Mouse (Mus musculus) midbrain, postnatal 0 days (tissue): ENCODE data around the gene Ntpcr. TPM values are rescaled to one million over a fixed set of nuclear protein-coding genes. Genes with fewer than 3 reads are reported as not detected.
A peak's percentile ranks its signal among the peaks of the same experiment; 100 is the strongest.

ENCODE experiments used
- ATAC-seq: fragments of 200-750 bp; cut with Nextera tagmentation; 2 replicates; pipeline ENCODE4 v1.8.0; 2017; ENCODE audit warnings: moderate number of reproducible peaks, mild to moderate bottlenecking, moderate TSS enrichment, moderate library complexity; ENCODE audit not compliant: low FRiP score
- DNase-seq: peaks from one replicate; pipeline ENCODE4 v3.0.0-alpha.2; 2015; ENCODE audit warnings: low spot score
- H3K27ac ChIP-seq: fragments of 300-500 bp; sonication (generic); 2 replicates; pipeline ENCODE4 v1.5.1; 2014; ENCODE audit warnings: low read depth, mild to moderate bottlenecking, low read length, mixed read lengths
- H3K27me3 ChIP-seq: fragments of 300-500 bp; sonication (generic); 2 replicates; pipeline ENCODE4 v1.6.1; 2014; ENCODE audit warnings: low read length, control low read depth, mixed read lengths; ENCODE audit not compliant: insufficient read depth
- H3K36me3 ChIP-seq: fragments of 300-500 bp; sonication (generic); 2 replicates; pipeline ENCODE4 v1.6.1; 2014; ENCODE audit warnings: low read length, control low read depth, mixed read lengths; ENCODE audit not compliant: insufficient read depth
- H3K4me1 ChIP-seq: fragments of 300-500 bp; sonication (generic); 2 replicates; pipeline ENCODE4 v1.6.1; 2014; ENCODE audit warnings: mild to moderate bottlenecking, control low read depth, antibody characterized with exemption, low read length, mixed read lengths; ENCODE audit not compliant: insufficient read depth
- H3K4me2 ChIP-seq: fragments of 300-500 bp; sonication (generic); 2 replicates; pipeline ENCODE4 v1.6.1; 2014; ENCODE audit warnings: low read depth, mild to moderate bottlenecking, low read length, mixed read lengths; ENCODE audit not compliant: poor library complexity, severe bottlenecking
- H3K4me3 ChIP-seq: fragments of 300-500 bp; sonication (generic); 2 replicates; pipeline ENCODE4 v1.5.1; 2014; ENCODE audit warnings: low read depth, mild to moderate bottlenecking, low read length, moderate library complexity
- H3K9ac ChIP-seq: fragments of 300-500 bp; sonication (generic); replicated peaks from 2 replicates; pipeline ENCODE4 v1.6.1; 2014; ENCODE audit warnings: mild to moderate bottlenecking, low read length, moderate library complexity, mixed read lengths; ENCODE audit not compliant: poor library complexity, severe bottlenecking
- H3K9me3 ChIP-seq: fragments of 300-500 bp; sonication (generic); 2 replicates; pipeline ENCODE4 v1.6.1; 2016; ENCODE audit warnings: low read length, control low read depth
- CTCF ChIP-seq: IDR thresholded peaks from 2 replicates; pipeline ENCODE4 v1.5.1; 2016; ENCODE audit warnings: antibody characterized with exemption, mild to moderate bottlenecking
- WGBS: fragments of 180-500 bp; shearing (Covaris S2); extraction: QIAGEN DNeasy Blood & Tissue Kit; methylation state at CpG from one replicate; pipeline ENCODE4 v1.1.7; 2014; 5-methylcytosine and 5-hydroxymethylcytosine counted together
- polyA plus RNA-seq: library from polyadenylated mRNA; unstranded; fragments of >200 nt; fragmentation: Nextera tagmentation; extraction: Ambion mirVana; gene quantifications from 2 replicates; pipeline ENCODE4 v1.2.1, GENCODE M21; 2015
- total RNA-seq: library from RNA; depleted of rRNA; stranded (reverse); fragments of >200 nt; gene quantifications from 2 replicates; pipeline ENCODE4 v1.2.3, GENCODE M21; 2014

The Ntpcr gene
- total and polyA plus RNA-seq, 2 experiments from 2014 or later = 24.1 to 32.2 TPM

GRCm38 (mm10) chr8:125726986-125727385 is 2.8 kb upstream of the Ntpcr start:
- DNase-seq (no peak), ATAC-seq (no peak)
- H3K36me3 ChIP-seq = no peaks in the 10 kb centered on the region
- H3K9ac ChIP-seq = no peak overlapping the region
- no peak for TF ChIP-seq CTCF
- H3K27ac ChIP-seq = no peak overlapping the region
- H3K4me1 ChIP-seq = no peaks in the 10 kb centered on the region
- H3K4me2 ChIP-seq = no peak overlapping the region
- H3K9me3 ChIP-seq = no peaks in the 10 kb centered on the region
- WGBS = 84% methylated on average over 5 of the region's 5 CpGs
- H3K4me3 ChIP-seq = no peak overlapping the region
- H3K27me3 ChIP-seq = no peaks in the 10 kb centered on the region

DNA sequence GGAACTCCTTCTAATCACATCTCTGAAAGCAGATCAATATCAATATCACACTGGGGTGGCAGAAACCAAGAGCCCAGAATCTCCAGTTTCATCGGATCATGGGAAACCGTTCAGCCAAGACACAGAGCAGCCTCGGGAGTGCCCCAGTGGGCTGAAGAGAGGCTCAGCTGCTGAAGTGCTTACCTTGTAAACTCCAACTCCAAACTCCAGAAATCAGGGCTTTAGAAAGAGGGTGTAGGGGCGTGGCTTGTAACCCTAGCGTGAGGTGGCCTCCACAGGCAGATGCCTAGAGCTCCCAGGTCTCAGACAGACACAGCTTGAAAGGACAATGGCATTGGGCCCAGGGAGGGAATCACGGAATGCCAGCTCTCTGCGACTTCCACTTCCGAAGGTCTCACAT is 2.0 kb upstream of the Ntpcr start:
- Histone ChIP-seq H3K9ac (no peak overlapping the region), H3K4me1 (no peaks in the 10 kb centered on the region), H3K4me3 (no peak overlapping the region), H3K27me3 (no peaks in the 10 kb centered on the region), H3K9me3 (no peaks in the 10 kb centered on the region), H3K27ac (no peak overlapping the region), H3K4me2 (no peak overlapping the region), H3K36me3 (no peaks in the 10 kb centered on the region)
- no peak for DNase-seq
- no peak for ATAC-seq
- TF ChIP-seq CTCF = no peak
- 61% methylated on average over 8 of the region's 8 CpGs for WGBS

DNA sequence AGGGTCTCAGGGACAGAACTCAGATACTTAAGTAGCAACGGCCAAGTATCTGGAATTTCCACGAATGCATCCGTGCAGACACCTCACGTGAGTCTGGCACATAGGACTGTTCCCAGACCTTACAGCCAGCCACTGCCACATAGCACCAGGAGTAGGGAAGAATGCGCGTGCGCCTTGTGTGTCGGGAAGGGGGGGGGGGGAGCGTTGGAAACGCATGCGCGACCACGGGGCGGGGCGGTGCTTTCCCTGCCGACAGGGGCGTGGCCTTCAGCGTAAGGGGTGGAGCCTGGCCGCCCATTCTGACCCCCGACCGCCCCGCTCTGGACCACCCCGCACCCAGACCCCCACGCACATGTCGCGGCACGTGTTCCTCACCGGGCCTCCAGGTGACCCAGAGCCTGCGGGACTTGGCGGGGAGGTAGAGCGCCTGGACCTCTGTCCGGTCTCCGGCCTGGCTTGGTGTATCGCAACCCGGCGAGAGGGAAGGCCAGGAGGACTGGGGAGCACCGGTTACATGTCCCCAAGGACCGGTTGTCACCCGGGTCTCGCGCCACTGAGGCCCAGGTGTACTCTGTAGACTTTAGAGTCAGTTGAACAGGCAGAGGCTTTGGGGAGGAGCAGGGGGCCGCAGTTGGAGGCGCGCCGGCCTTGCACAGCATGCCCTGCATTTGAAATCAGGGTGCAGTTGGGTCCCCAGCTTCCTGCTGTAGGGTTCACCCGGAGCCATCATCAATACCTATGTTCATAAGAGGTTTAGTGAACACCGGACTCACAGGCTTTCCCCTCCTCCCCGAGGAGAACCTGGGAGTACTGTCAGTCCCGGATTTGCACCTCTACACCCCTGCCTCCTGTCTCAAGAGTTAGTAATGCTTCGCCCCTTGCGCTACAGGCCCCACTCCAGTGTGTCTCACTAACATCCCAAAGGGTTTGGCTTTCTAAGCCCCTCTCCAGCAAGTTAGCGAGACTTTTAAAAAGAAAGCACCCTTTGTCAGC is 4.5 kb downstream of the Ntpcr start:
- no peak for TF ChIP-seq CTCF
- DNase-seq (peak; percentile 95), ATAC-seq (peak; percentile 91)
- no peaks in the 10 kb centered on the region for H3K27me3 ChIP-seq
- peak overlapping the region; percentile 64 for H3K4me3 ChIP-seq
- WGBS = 6% methylated on average over 50 of the region's 52 CpGs
- H3K4me2 ChIP-seq = peak overlapping the region; percentile 85
- H3K27ac ChIP-seq = no peak overlapping the region
- H3K9me3 ChIP-seq = no peaks in the 10 kb centered on the region
- peak overlapping the region; percentile 83 for H3K9ac ChIP-seq
- peaks cover 5% of the 10 kb centered on the region; the same call in 1 of the 2 replicates for H3K4me1 ChIP-seq
- H3K36me3 ChIP-seq = no peaks in the 10 kb centered on the region

GRCm38 (mm10) chr8:125738956-125739355 is 9.2 kb downstream of the Ntpcr start:
- Histone ChIP-seq H3K9me3 (no peaks in the 10 kb centered on the region), H3K27me3 (no peaks in the 10 kb centered on the region), H3K4me3 (no peak overlapping the region), H3K36me3 (no peaks in the 10 kb centered on the region), H3K27ac (no peak overlapping the region), H3K4me1 (peaks cover 5% of the 10 kb centered on the region; the same call in 1 of the 2 replicates), H3K9ac (no peak overlapping the region), H3K4me2 (no peak overlapping the region)
- WGBS = 76% methylated on average over 4 of the region's 4 CpGs
- no peak for TF ChIP-seq CTCF
- no peak for ATAC-seq
- no peak for DNase-seq

- H3K27me3 ChIP-seq = no peaks in the 10 kb centered on the region
- ATAC-seq (no peak), DNase-seq (no peak)
- H3K4me2 ChIP-seq = no peak overlapping the region
- H3K4me3 ChIP-seq = no peak overlapping the region
- H3K9me3 ChIP-seq = no peaks in the 10 kb centered on the region
- H3K4me1 ChIP-seq = no peaks in the 10 kb centered on the region
- H3K9ac ChIP-seq = no peak overlapping the region
- TF ChIP-seq CTCF = no peak
- no peak overlapping the region for H3K27ac ChIP-seq
- 63% methylated on average over 10 of the region's 10 CpGs for WGBS
- no peaks in the 10 kb centered on the region for H3K36me3 ChIP-seq
Observed at GRCm38 (mm10) chr8:125740655-125741054, 10.9 kb downstream of the Ntpcr start.

DNA sequence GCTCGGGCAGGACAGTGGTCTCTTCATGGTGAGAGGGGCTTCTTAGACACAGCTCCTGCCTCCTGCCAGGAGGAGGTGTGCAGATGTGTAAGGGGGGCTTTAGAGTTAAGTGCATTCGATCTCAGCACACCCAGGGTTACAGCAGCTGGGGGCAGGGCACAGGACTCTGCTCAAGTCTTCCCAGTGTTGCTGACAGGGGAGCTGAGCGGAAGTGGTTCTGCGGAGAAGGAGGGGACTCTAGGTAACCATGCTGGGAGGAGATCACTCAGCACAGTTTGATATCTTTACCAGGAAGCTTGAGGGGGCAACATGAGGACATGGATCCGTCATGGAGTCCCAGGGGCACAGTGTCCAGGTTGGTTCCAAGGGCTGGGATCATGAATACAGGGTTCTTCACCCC is 11.6 kb downstream of the Ntpcr start:
- Histone ChIP-seq H3K9ac (no peak overlapping the region), H3K27me3 (no peaks in the 10 kb centered on the region), H3K4me3 (no peak overlapping the region), H3K4me1 (no peaks in the 10 kb centered on the region), H3K27ac (no peak overlapping the region), H3K9me3 (no peaks in the 10 kb centered on the region), H3K4me2 (no peak overlapping the region), H3K36me3 (no peaks in the 10 kb centered on the region)
- ATAC-seq (no peak), DNase-seq (no peak)
- whole genome bisulfite sequencing = 73% methylated on average over 5 of the region's 5 CpGs
- no peak for TF ChIP-seq CTCF
